Mouse (Mus musculus): Measurements from ENCODE around the gene Snrk. TPM values are rescaled to one million over a fixed set of nuclear protein-coding genes. Genes with fewer than 3 reads are reported as not detected.

The Snrk gene
- polyA plus RNA-seq, 1 experiment from 2014 or later, result 57.7 TPM

DNA sequence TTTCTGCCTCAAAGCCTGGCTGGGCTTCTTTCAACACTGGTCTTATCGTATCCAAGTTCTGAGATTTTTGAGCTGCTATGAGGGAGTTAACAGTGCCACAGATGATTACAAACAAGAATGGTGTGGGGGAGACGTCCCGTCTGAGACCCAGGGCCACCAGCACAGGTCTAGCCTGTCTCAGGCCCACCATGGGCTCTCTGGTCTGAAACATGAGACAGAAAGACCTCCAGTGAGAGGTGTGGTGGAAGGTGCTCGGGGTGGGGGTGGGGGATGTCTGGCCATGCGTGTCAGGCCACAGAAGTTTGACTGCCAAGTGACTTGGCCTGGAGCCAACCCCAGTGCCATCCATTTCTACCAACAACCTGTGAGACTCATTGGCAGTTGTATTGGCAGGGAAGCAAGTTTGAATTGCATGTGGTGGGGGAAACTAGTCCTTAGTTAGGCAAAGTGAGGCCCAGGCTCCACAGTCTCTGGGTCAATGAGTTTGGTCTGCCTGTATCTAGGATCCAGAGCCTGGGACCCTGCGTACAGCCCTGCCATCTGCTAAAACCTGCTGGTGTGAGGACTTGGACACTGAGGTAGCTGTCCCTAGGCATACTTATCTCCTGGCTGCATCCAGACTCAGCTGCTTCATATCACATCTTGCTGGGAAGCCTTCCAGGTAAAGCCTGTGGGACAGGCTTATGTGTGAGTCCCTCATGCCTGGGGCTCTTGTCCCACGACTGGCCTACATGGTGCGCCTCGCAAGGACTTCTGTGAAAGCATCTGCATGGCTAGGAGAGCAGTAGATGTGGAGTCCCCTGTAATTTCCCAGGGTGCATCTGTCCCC, 56.6 kb downstream of the Snrk start:
- no peak for ATAC-seq (ENCODE audit: low FRiP score, low read depth)
- H3K9me3 ChIP-seq, result no peaks in the 10 kb centered on the region
- H3K4me1 ChIP-seq, result no peaks in the 10 kb centered on the region
- no peaks in the 10 kb centered on the region for H3K27me3 ChIP-seq
- no peak overlapping the region for H3K4me3 ChIP-seq
- peaks cover 37% of the 10 kb centered on the region for H3K36me3 ChIP-seq
- WGBS, result 90% methylated on average over 9 of the region's 9 CpGs
- H3K9ac ChIP-seq (replicated peaks), result no peak overlapping the region
- no peak overlapping the region for H3K4me2 ChIP-seq (replicated peaks)
- no peak overlapping the region for H3K27ac ChIP-seq (replicated peaks)

- H3K9me3 ChIP-seq, result no peaks in the 10 kb centered on the region
- H3K4me1 ChIP-seq, result no peaks in the 10 kb centered on the region
- no peak for ATAC-seq (ENCODE audit: low FRiP score, low read depth)
- no peaks in the 10 kb centered on the region for H3K27me3 ChIP-seq
- H3K4me2 ChIP-seq (replicated peaks), result no peak overlapping the region
- H3K4me3 ChIP-seq, result no peak overlapping the region
- peaks cover 35% of the 10 kb centered on the region for H3K36me3 ChIP-seq
- no peak overlapping the region for H3K9ac ChIP-seq (replicated peaks)
- no peak overlapping the region for H3K27ac ChIP-seq (replicated peaks)
- WGBS, result 88% methylated on average over 6 of the region's 6 CpGs
Measured at GRCm38 (mm10) chr9:122174723-122175122, 57.7 kb downstream of the Snrk start.

- no peak overlapping the region for H3K27ac ChIP-seq (replicated peaks)
- no peaks in the 10 kb centered on the region for H3K27me3 ChIP-seq
- no peak overlapping the region for H3K9ac ChIP-seq (replicated peaks)
- 0 out of 2 replicates have a peak, but pooled peaks cover 22% of the 10 kb centered on the region for H3K36me3 ChIP-seq
- no peak for ATAC-seq (ENCODE audit: low FRiP score, low read depth)
- no peak overlapping the region for H3K4me2 ChIP-seq (replicated peaks)
- 87% methylated on average over 7 of the region's 7 CpGs for WGBS
- H3K9me3 ChIP-seq, result no peaks in the 10 kb centered on the region
- H3K4me1 ChIP-seq, result no peaks in the 10 kb centered on the region
- H3K4me3 ChIP-seq, result no peak overlapping the region
Measured at GRCm38 (mm10) chr9:122177256-122178220, 60.5 kb downstream of the Snrk start.

DNA sequence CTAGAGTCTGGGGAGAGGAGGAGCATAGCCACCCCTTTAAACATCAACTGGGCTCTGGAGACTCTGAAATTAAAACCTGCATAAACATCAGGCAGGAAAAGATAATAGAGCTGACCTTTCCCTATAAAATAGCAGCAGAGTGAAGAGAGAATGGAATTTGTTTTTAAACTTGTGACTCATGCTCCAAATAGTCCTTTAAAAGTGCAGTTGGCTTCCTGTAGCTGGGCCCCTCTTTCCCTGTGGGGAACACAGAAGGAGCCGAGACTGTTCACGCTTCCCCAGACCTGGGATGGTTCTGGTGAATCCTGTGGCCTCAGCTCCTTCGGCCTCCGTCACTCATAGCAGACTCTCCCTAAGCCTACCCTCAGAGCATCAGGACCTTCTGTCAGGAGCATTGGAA, 61.4 kb downstream of the Snrk start:
- Histone ChIP-seq H3K4me1 (no peaks in the 10 kb centered on the region), H3K27ac (replicated peaks) (no peak overlapping the region), H3K4me2 (replicated peaks) (no peak overlapping the region), H3K9me3 (no peaks in the 10 kb centered on the region), H3K27me3 (no peaks in the 10 kb centered on the region), H3K9ac (replicated peaks) (no peak overlapping the region), H3K4me3 (no peak overlapping the region), H3K36me3 (0 out of 2 replicates have a peak, but pooled peaks cover 22% of the 10 kb centered on the region)
- ATAC-seq (ENCODE audit: low FRiP score, low read depth), result no peak
- WGBS, result 74% methylated on average over 4 of the region's 4 CpGs

DNA sequence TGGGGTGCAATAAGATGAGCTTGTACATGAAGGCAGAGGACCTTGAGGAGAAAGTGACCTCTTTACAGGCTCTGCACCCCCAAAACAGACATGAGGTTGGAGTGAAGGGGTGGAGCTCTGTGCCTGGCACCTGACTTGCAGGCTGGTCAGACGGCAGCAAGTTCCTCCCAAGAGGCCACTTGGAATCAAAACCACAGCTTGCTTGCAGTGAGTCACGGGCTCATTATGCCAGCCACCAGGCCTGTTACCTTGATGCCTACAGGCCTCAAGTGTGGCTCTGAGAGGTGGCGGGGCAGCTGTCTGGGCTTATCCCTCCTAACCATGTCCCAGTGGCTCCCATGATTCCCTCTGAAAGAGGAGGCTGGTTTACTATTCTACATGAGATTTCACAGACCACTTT, 63.0 kb downstream of the Snrk start:
- Histone ChIP-seq H3K9ac (replicated peaks) (no peak overlapping the region), H3K4me3 (no peak overlapping the region), H3K4me1 (no peaks in the 10 kb centered on the region), H3K27ac (replicated peaks) (no peak overlapping the region), H3K36me3 (0 out of 2 replicates have a peak, but pooled peaks cover 10% of the 10 kb centered on the region), H3K27me3 (no peaks in the 10 kb centered on the region), H3K4me2 (replicated peaks) (no peak overlapping the region), H3K9me3 (no peaks in the 10 kb centered on the region)
- no peak for ATAC-seq (ENCODE audit: low FRiP score, low read depth)
- WGBS, result 80% methylated on average over 3 of the region's 3 CpGs

DNA sequence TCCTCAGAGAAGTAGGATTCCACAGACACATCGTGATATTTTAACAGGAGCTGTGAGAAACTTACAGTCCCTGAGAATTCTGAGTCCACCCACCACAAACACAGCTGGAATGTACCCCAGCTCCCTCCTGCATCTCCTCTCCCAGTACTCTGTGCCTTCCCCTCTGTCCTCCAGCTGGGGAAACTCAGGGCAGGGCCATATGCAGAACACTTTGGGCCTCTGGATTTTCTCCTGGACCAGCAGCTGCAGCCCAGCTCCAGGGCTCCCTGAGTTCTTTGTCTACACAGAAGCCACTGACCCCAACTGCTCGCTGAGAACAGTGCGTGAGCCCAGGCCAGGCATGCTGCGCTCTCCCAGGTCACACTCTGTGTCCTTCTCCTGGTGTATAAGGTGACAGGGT, 66.0 kb downstream of the Snrk start:
- Histone ChIP-seq H3K4me2 (replicated peaks) (no peak overlapping the region), H3K27me3 (no peaks in the 10 kb centered on the region), H3K4me3 (no peak overlapping the region), H3K36me3 (no peaks in the 10 kb centered on the region), H3K9me3 (no peaks in the 10 kb centered on the region), H3K27ac (replicated peaks) (no peak overlapping the region), H3K9ac (replicated peaks) (no peak overlapping the region), H3K4me1 (no peaks in the 10 kb centered on the region)
- no peak for ATAC-seq (ENCODE audit: low FRiP score, low read depth)
- 75% methylated on average over 4 of the region's 4 CpGs for WGBS

DNA sequence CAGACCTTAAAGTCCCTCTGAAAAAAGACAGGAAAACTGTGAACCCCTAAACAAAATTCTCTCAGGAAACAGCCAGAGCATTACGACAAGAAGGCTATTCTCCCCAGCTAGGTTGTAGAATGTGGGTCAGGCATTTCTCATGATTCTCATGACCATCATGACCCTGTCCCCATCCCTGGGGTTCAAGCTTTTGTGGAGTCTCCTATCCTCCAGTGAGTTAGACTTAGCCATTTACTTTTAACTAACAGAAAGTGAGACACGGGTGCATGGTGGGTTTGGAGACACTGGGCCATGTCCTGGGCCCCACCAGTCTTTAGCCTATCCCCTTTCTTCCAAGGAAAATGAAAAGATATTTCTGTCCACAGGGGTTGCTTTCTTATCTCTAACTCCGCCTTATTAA, 67.3 kb downstream of the Snrk start:
- H3K36me3 ChIP-seq, result no peaks in the 10 kb centered on the region
- WGBS, result 90% methylated on average over 3 of the region's 3 CpGs
- H3K9me3 ChIP-seq, result no peaks in the 10 kb centered on the region
- H3K4me3 ChIP-seq, result no peak overlapping the region
- no peak overlapping the region for H3K9ac ChIP-seq (replicated peaks)
- no peak for ATAC-seq (ENCODE audit: low FRiP score, low read depth)
- no peaks in the 10 kb centered on the region for H3K27me3 ChIP-seq
- no peak overlapping the region for H3K4me2 ChIP-seq (replicated peaks)
- H3K4me1 ChIP-seq, result no peaks in the 10 kb centered on the region
- H3K27ac ChIP-seq (replicated peaks), result no peak overlapping the region

DNA sequence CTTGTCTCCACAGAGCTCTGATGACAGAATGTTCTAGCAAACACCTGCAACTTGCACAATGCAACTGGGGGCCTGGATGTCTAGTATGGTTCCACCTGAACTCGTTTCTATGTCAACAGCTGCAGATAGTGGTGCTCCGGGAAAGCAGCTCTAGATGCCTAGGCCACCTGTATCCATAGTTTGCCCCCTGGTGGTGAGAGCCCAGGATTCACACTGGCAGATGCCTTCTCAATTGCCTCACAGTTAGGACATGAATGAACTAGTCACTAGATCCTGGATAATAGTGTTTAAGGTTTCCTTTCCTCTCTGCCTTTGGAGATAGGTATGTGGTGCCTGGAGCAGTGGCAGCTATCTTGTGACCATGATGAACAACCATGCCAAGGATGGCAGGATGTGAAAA, 68.0 kb downstream of the Snrk start:
- H3K27me3 ChIP-seq, result no peaks in the 10 kb centered on the region
- H3K36me3 ChIP-seq, result no peaks in the 10 kb centered on the region
- WGBS, result 32% methylated on average over 2 of the region's 2 CpGs
- H3K4me2 ChIP-seq (replicated peaks), result no peak overlapping the region
- H3K4me1 ChIP-seq, result no peaks in the 10 kb centered on the region
- H3K27ac ChIP-seq (replicated peaks), result no peak overlapping the region
- H3K9me3 ChIP-seq, result no peaks in the 10 kb centered on the region
- H3K4me3 ChIP-seq, result no peak overlapping the region
- no peak for ATAC-seq (ENCODE audit: low FRiP score, low read depth)
- H3K9ac ChIP-seq (replicated peaks), result no peak overlapping the region

- Histone ChIP-seq H3K36me3 (no peaks in the 10 kb centered on the region), H3K9me3 (no peaks in the 10 kb centered on the region), H3K4me1 (no peaks in the 10 kb centered on the region), H3K9ac (replicated peaks) (no peak overlapping the region), H3K4me2 (replicated peaks) (no peak overlapping the region), H3K27ac (replicated peaks) (no peak overlapping the region), H3K27me3 (no peaks in the 10 kb centered on the region), H3K4me3 (no peak overlapping the region)
- WGBS, result 62% methylated on average over 6 of the region's 6 CpGs
- no peak for ATAC-seq (ENCODE audit: low FRiP score, low read depth)
Measured at GRCm38 (mm10) chr9:122185953-122186352, 68.9 kb downstream of the Snrk start.

DNA sequence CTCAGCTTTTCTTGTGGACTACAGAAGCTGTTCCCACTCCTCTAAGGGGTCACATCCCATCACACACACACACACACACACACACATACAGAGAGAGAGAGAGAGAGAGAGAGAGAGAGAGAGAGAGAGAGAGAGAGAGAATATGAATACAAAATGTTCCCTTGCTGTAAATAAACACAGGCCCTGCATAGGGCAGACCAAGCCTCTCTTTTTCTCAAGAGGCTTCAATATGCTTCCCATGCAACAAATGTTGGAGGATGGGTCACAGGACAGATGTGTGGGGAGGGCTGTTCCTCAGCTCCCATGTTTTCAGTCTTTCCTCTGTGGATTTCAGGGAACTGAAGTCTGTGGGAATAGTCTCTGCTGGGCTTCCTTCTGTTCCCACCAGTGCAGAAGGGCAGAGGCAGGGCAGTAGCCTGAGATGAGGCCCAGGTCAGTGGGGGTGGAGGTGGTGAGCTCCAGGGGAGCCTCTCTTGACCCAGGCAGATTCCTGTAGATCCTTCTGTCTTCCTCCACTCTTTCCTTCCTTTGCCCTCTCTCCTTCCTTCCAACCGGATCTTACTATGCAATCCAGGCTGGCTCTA, 69.7 kb downstream of the Snrk start:
- no peak overlapping the region for H3K9ac ChIP-seq (replicated peaks)
- no peaks in the 10 kb centered on the region for H3K9me3 ChIP-seq
- no peak overlapping the region for H3K4me2 ChIP-seq (replicated peaks)
- no peak overlapping the region for H3K27ac ChIP-seq (replicated peaks)
- no peaks in the 10 kb centered on the region for H3K36me3 ChIP-seq
- no peaks in the 10 kb centered on the region for H3K4me1 ChIP-seq
- no peak overlapping the region for H3K4me3 ChIP-seq
- no peaks in the 10 kb centered on the region for H3K27me3 ChIP-seq
- no peak for ATAC-seq (ENCODE audit: low FRiP score, low read depth)
- WGBS, result 67% methylated on average over 1 of the region's 1 CpGs

GRCm38 (mm10) chr9:122187451-122187921, 70.4 kb downstream of the Snrk start:
- no peak for ATAC-seq (ENCODE audit: low FRiP score, low read depth)
- Histone ChIP-seq H3K4me1 (no peaks in the 10 kb centered on the region), H3K27me3 (no peaks in the 10 kb centered on the region), H3K4me2 (replicated peaks) (no peak overlapping the region), H3K9ac (replicated peaks) (no peak overlapping the region), H3K27ac (replicated peaks) (no peak overlapping the region), H3K4me3 (no peak overlapping the region), H3K36me3 (no peaks in the 10 kb centered on the region), H3K9me3 (no peaks in the 10 kb centered on the region)
- 87% methylated on average over 7 of the region's 7 CpGs for WGBS

DNA sequence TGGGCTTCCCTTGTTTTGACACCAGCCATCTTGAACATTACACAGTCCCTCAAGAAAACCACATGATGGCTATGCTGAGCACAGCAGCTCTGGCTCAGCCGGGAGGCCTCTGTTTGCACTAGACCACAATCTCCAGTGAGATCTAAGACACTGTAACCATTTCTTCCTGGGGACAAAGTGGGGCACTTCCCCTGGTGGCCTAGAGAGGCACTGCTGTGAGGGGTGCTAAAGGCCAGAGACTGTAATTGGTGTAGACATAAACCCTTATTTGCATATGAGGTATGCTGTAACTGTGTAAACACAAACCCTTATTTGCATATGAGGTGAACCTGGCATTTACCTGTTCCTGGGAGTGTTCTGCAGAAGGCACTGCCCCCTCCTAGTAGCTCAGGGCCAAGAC, 71.7 kb downstream of the Snrk start:
- Histone ChIP-seq H3K27ac (replicated peaks) (no peak overlapping the region), H3K27me3 (no peaks in the 10 kb centered on the region), H3K9me3 (no peaks in the 10 kb centered on the region), H3K4me1 (no peaks in the 10 kb centered on the region), H3K36me3 (no peaks in the 10 kb centered on the region), H3K9ac (replicated peaks) (no peak overlapping the region), H3K4me2 (replicated peaks) (no peak overlapping the region), H3K4me3 (no peak overlapping the region)
- WGBS, result 63% methylated on average over 1 of the region's 1 CpGs
- no peak for ATAC-seq (ENCODE audit: low FRiP score, low read depth)

Data from midbrain, embryonic 12.5 days (tissue).